Mouse (Mus musculus): ENCODE data around the gene Exoc3l4.

The Exoc3l4 gene

DNA sequence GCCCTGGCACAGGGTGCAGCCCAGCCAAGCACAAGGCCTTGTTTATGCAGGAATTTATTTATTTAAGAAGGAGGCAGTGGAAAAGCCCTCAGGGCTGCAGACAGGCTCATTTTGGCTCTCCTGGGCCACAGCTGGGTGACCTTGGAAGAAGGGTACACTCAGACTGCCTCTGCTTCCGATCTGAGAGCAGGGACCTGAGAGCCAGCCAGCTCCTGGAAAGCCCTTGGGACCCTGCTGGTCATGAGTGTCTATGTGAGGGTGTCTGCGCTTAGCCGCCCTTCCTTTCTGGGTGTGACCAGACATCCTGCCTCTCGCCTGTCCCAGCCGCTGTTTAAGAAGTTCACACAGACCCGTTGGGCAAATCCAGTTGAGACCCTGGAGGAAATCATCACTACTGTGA is 33.5 kb downstream of the Exoc3l4 start:
- DNase-seq (ENCODE audit: low read depth, low spot score), result no peak

DNA sequence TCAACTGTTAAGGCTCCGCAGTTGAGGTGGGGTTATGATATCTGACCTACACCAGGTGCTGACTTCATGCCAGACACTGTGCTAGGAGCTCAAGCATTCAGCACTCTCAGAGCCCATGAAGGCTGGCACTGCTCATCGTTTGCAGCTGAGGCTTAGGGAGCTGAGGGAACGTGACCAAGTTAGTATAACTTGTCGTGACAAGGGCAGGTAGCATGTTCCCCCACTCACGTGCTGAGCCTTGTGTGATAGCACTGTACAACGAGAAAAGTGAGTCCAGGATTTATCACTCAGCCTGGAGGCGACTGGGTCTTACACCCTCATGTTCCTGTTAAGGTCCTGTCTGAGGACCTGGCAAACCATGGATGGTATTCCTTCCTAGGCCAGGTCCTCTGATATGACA is 34.7 kb downstream of the Exoc3l4 start:
- DNase-seq (ENCODE audit: low read depth, low spot score), result no peak

DNA sequence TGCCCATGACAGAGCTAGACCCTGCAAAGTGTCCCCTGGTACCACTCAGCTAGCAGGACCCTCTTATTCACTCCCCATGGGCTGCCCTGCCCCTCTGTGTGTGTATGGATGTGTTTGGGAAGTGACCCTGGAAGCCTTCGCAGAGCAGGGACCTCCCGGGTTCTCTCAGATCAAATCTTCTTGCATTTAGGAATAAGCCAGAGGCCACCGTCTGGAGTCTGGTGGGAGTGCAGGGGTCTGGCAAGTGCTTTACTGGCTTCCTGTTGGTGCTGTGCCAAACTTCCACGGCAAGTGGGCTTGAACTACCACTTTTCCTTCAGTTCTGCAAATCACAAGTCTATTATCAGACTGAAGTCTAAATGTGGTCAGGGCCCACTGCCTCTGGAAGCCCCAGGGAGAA is 37.2 kb downstream of the Exoc3l4 start:
- no peak for DNase-seq (ENCODE audit: low read depth, low spot score)

DNA sequence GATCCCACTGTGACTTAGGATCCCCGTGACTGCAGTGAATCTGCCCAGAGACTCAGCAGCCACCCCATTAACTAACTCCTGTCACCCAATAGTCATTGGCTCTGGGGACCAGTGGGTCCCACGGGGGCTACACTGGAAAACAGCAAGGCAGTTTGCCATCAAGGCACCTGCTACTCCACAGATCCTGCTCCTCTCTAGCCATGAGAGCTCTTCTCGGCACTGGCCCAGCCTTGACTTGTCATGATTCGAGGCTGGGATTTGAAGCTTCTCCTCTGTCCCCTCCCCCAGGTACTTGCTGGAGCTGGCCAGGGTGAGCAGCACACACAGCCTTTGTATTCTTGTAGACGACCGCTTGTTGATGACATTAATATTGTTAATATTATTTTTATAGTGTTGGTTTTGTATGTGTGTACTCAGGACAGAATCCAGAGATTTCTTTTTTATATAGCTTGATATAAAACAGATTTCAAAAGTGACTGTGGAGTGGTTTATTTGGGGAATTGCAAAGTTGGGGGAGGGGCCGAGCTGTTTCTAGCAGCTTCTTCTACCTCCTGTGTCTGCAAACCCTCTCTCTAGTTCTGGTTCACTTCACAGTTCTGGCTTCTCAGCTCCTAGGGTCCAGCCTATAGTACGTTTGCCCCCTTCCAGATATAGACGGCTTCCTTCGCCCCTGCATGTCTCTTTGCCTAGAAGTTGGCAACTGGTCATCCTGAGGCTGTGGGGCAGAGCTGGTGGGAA is 37.9 kb downstream of the Exoc3l4 start:
- no peak for DNase-seq (ENCODE audit: low read depth, low spot score)

DNA sequence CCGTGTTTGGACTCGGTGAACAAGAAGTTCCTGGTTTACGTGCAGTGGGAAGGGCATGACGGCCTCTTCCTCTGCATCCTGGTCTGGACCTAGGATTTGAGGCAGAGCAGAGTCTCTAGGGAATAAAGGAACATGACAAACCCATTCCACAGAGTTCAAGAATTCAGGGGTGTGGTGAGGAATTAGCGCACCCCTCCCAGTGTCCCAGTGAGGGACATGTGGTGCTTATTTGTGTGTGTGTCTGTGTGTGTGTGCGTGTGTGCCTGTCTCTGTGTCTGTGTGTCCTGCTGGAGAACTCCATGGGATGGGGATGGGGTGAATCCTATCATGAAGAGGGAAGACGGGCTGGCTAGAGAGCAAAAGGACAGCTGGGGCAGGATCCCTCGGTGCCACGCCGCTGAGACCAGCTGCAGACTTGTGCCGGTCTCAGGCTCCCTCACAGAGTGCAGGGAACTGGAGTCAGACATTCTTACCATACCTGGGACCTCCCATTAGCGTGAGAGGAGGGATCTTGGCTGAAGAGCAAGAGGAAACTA is 38.6 kb downstream of the Exoc3l4 start:
- DNase-seq (ENCODE audit: low read depth, low spot score), result no peak

DNA sequence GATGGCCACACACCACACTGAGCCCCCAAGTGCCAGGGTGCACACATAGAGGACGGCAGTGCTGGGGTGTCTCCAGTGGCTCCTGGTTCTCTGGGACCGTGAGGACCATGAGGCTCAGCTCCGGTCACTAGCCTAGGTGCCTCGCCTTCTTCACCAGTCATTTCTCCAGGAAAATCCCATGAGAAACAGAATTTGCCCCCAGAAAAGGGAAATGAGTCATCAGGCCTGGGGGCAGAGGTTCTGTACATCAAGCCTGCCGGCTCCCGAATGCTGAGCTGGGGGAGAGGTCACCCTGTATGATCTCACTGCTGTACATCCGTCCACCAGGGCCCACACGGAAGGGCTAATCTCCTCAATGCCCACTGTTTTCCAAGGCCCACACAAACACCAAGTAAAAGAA is 39.0 kb downstream of the Exoc3l4 start:
- DNase-seq (ENCODE audit: low read depth, low spot score), result no peak

DNA sequence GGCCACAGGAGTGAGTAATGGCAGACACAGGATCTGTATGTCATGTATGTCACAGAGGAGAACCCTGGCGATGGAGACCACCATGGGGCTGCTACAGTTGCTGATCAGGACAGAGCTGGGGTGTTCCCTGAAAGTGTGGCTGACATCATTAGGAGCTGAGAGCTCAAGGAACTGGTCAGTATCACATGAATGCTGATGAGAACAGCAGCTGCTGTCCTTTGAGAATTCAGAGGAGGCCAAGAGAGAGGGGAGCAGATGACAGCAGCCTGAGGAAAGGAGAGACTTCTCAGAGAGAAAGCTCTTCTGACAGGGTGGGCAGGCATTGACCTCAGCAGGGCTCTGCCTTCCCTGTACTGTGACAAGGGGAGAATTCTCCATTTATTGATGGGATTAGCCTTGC is 40.9 kb downstream of the Exoc3l4 start:
- no peak for DNase-seq (ENCODE audit: low read depth, low spot score)

DNA sequence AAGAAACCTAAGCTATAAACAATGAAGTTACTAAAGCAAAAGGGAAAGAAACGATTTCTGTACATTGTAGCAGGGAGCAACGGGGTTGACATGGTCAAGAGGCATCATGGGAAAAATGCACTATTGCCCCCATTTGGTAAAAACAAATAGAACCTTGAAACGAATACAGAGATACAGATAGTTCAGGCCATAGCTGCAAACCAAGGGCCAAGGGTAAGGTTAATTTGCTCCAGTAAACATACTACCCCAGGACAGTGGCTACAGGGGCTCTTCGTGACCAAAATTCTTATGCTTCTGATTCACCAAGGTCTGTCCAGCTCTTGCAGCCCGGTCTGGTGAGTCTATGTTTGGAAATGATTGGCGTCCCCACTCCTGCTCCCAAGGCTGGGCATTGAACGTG is 46.8 kb downstream of the Exoc3l4 start:
- DNase-seq (ENCODE audit: low read depth, low spot score), result no peak

DNA sequence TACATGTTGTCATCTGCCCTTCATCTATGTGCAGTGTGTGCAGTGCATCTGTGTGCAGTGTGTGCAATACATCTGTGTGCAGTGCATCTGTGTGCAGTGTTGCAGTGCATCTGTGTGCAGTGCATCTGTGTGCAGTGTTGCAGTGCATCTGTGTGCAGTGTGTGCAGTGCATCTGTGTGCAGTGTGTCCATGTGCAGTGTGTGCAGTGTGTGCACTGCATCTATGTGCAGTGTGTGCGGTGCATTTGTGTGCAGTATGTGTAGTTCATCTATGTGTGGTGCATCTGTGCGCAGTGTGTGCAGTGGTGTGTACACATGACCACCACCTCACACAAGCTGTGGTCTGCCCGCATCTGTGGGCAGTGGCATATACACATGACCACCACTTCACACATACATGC is 49.6 kb downstream of the Exoc3l4 start:
- no peak for DNase-seq (ENCODE audit: low read depth, low spot score)

DNA sequence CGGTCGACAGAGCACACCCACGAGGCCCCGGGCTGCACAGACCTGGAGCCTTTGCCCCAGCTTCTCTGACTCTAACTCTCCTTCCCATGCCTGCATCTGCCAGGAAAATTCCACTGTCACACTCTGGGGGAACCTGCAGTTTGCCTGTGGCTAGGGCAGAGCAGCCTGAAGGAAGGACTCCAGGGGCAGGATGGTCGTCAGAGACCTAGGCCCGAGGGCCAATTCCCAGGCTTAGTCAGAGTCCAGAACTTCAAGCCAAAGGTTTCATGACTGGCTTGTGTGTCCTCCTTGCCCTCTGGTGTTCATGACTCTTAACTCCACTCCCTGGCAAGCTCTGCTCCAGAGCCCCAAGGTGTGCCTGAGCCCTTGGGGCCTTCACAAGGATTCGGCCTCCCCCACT is 51.4 kb downstream of the Exoc3l4 start:
- no peak for DNase-seq (ENCODE audit: low read depth, low spot score)

DNA sequence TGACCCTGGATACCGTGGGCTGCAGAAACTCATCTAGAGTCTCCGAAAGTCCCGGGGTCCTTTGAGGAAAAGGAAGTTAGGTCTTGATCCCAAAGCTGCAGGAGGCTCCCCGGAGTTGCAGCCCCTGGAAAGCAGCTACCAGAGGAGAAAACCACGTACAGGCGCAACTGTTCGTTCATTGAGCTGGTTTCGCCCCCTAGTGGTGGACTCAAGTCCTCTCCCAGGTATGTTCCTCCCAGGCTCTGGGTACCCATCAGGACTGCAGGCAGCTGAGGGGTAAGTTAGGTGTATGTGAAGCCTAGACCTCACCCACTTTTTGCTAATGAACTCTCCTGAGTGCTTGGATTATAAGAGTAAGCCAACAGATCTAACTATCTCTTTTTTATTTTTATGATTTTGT is 52.7 kb downstream of the Exoc3l4 start:
- peak; percentile 37 for DNase-seq (ENCODE audit: low read depth, low spot score)

DNA sequence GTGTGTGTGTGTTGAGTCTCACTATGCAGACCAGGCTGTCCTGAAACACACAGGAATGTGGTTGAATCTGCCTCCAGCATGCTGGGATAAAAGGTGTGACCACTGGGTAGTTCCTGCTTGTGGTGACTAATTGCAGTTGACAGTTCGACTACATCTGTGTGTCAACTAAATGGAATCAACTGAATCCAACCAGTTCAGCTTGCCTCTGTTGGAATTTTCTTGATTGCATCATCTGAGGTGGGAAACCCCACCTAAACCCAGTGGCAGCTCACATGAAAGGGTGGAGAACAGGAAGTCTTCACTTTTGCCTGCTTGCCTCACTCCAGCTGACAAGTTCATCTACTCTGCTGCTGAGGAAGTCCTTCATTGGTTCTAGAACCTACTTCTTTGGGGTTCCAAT is 54.3 kb downstream of the Exoc3l4 start:
- no peak for DNase-seq (ENCODE audit: low read depth, low spot score)

DNA sequence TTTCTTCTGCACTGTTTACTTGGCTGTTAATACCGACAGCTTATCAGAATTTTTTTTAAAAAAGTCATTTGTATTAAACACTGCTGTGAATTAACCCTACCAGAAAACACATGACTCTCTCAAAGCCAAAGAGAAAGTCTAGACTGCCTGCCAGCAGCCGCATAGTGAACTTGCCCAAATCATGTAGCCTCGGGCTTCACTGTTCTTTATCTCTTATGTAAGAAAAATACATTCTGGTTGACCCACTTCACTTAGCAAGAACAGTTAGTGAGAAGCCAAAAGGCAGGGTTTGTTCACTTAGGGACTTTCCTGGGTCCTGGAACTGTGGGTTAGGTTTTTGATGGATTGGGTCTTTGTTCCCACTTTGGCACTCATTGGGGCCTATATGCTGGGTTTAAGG is 54.9 kb downstream of the Exoc3l4 start:
- no peak for DNase-seq (ENCODE audit: low read depth, low spot score)

DNA sequence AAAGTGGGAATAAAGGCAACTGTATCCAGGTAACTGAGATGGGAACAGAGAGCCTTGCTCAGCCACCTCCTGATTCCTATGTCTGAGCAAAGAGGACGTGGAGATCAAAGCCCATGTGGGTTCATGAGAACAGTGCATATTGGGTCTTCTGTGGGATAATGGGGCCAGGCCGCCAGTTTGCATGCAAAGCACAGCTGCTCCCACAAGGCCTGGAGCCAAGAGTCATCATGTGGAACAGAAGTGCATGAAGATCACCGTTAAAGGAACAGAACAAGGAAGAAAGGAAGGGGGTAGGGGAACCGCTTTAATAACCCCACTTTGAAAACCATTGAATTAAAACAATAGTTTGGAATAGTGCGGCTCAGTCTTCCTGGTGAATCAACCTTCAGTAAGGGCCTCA is 56.1 kb downstream of the Exoc3l4 start:
- no peak for DNase-seq (ENCODE audit: low read depth, low spot score)

DNA sequence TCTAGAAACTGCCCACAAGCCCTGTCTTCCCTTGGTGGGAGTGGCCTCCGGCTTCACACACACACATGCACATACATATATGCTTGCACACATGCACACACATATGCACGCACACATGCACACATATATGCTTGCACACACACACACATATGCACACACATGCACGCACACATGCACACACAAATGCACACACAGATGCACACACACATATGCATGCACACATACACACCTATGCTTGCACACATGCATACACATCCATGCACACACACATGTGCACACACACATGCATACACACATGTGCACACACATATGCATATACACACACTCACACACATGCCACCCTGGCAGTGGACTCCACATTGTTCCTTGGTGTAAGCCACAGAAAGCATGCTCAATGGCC is 57.6 kb downstream of the Exoc3l4 start:
- no peak for DNase-seq (ENCODE audit: low read depth, low spot score)

DNA sequence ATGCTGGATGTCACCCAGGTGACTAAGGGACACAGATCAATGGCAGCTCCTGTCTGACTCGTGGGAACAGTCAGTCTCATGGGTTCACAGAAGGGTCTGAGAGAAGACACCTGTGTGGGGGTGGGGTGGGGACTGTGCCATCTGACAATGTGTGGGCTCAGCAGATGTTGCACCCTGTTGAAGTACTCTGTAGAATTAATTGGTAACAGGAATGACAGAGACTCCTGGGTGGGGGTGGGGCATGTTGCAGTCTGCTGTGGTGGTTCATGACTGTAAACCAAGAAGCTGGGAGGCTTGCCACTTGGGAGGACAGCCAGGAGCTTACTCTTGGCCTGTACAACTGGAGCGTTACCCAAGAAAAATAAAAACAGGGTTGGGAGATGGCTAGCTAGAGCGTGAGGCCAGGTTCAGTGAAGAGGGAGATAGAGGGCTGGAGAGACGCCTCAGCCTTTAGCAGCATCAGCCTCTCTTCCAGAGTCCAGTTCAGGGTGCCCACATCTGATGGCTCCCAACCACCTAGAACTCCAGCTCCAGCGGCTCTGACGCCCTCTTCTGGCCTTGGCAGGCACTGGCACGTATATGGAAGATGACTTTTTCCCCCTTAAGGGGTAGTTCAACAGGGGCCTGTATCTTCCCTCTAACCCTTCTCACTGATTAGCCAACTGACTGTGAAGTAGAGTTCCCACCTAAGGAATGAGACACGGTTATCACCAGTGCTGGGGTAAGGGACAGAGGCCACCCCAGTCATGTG is 58.3 kb downstream of the Exoc3l4 start:
- no peak for DNase-seq (ENCODE audit: low read depth, low spot score)

DNA sequence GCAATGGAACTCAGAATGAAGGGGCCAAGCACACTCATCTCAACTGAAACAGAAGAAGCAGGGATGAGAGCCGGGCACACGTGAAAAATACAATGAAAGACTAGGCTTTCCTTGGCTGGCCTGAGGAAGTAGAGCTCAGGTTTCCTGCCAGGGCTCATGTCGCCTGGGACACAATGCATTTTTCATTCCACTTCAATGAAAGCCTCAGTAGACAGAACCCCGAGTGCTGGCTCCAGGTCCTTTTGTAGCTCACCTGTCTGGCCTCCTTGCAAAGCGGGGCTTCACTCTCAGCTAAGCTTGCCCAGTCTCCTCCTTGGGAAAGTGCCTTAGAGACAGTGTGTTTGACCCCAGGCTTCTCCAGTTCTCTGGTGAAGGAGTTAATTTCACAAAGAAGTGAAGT is 62.1 kb downstream of the Exoc3l4 start:
- DNase-seq (ENCODE audit: low read depth, low spot score), result no peak

DNA sequence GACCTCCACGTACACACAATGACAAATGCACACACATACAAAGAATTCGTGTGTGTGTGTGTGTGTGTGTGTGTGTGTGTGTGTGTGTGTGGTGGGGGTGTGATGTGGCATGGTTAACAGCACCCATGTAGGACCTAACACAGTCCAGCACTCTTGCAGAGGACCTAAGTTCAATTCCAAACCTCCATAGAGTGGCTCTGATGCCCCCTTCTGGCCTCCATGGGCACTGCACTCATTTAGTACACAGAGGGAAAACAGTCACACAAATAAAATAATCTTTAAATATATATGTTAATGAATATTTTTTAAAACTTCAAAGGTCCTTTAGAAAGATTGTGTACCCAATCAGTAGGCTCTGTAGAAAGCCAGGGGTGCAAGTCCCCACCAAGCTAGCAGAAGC is 63.1 kb downstream of the Exoc3l4 start:
- DNase-seq (ENCODE audit: low read depth, low spot score), result no peak
